Mouse (Mus musculus) olfactory bulb, adult 2 months (tissue): ENCODE measurements around the gene Iqca.

Experiments used
- CTCF ChIP-seq: fragments of 200-500 bp; IDR thresholded peaks from 2 replicates; pipeline ENCODE4 v1.5.1; 2012; ENCODE audit warnings: low read depth, mild to moderate bottlenecking, low read length, moderate library complexity; ENCODE audit not compliant: insufficient read depth
- POLR2A ChIP-seq: fragments of 200-500 bp; IDR thresholded peaks from 2 replicates; pipeline ENCODE4 v1.6.1; 2012; ENCODE audit warnings: mild to moderate bottlenecking, low read depth, low read length, moderate library complexity; ENCODE audit not compliant: insufficient read depth

DNA sequence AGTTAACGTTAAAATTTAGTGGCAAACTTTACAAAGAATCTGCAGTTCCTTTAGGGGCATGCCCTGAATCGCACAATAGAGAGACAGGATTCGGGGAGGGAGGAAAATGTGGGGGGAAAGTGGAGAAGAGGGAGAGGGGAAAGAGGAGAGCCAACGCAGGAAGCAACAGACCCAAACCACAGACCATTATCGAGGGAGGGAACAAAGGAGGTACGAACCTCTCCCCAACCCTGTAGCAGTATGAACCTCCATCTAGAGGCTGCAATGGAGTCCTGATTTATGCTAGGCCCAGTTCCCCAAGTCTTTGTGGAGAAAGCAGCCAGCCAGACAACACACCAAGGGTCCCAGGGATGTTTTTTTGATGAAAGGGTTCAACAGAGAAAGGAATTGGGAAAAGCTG, 586 bp upstream of the Iqca start:
- TF ChIP-seq POLR2A (no peak), CTCF (no peak)
